Mouse (Mus musculus) C2C12 (cell line): Measurements from ENCODE around the gene Abhd10. TPM values are rescaled to one million over a fixed set of nuclear protein-coding genes. Genes with fewer than 3 reads are reported as not detected.

ENCODE experiments used
- H3K27me3 ChIP-seq: one replicate; pipeline ENCODE4 v1.6.1; 2011; ENCODE audit not compliant: control insufficient read depth, insufficient read depth, insufficient read length
- H3K36me3 ChIP-seq: one replicate; pipeline ENCODE4 v1.6.1; 2011; ENCODE audit not compliant: control insufficient read depth, insufficient read depth
- H3K4me3 ChIP-seq: one replicate; pipeline ENCODE4 v1.5.1; 2011; ENCODE audit warnings: mild to moderate bottlenecking, control low read depth; ENCODE audit not compliant: poor library complexity, insufficient read depth, severe bottlenecking
- H3K79me2 ChIP-seq: one replicate; pipeline ENCODE4 v1.6.1; 2011; ENCODE audit not compliant: control insufficient read depth, insufficient read depth
- H3K79me3 ChIP-seq: one replicate; pipeline ENCODE4 v1.6.1; 2011; ENCODE audit warnings: low read depth, control low read depth
- H3ac ChIP-seq: one replicate; pipeline ENCODE3; 2011; ENCODE audit warnings: low read depth; ENCODE audit not compliant: control insufficient read depth, insufficient read length
- CEBPB ChIP-seq: IDR thresholded peaks from one replicate; pipeline ENCODE4 v1.6.1; 2011; ENCODE audit warnings: low read depth, mild to moderate bottlenecking, control low read depth, moderate library complexity
- CTCF ChIP-seq: IDR thresholded peaks from one replicate; pipeline ENCODE4 v1.5.1; 2011; ENCODE audit not compliant: control insufficient read depth, insufficient read depth, insufficient read length
- FOSL1 ChIP-seq: IDR thresholded peaks from one replicate; pipeline ENCODE4 v1.8.0; 2011; ENCODE audit warnings: mild to moderate bottlenecking, low read length; ENCODE audit not compliant: poor library complexity, insufficient read depth, severe bottlenecking
- MAX ChIP-seq: IDR thresholded peaks from one replicate; pipeline ENCODE4 v1.6.1; 2011; ENCODE audit warnings: mild to moderate bottlenecking, control low read depth
- MYOD1 ChIP-seq: IDR thresholded peaks from one replicate; pipeline ENCODE4 v1.6.1; 2011; ENCODE audit warnings: low read depth; ENCODE audit not compliant: control insufficient read depth, insufficient read length
- MYOG ChIP-seq: IDR thresholded peaks from one replicate; pipeline ENCODE4 v1.6.1; 2011; ENCODE audit not compliant: control insufficient read depth, insufficient read length; ENCODE audit errors: extremely low read depth
- USF1 ChIP-seq: IDR thresholded peaks from one replicate; pipeline ENCODE4 v1.6.1; 2011; ENCODE audit warnings: low read depth, mild to moderate bottlenecking, control low read depth, moderate library complexity
- polyA plus RNA-seq: library from polyadenylated mRNA; unstranded; fragments of >200 nt; fragmentation: generic; extraction: Trizol; gene quantifications from one replicate; pipeline ENCODE4 v1.2.1, GENCODE M21; 2012; ENCODE audit warnings: missing spikeins

Gene Abhd10
- polyA plus RNA-seq, 1 experiment, result 7.6 TPM

DNA sequence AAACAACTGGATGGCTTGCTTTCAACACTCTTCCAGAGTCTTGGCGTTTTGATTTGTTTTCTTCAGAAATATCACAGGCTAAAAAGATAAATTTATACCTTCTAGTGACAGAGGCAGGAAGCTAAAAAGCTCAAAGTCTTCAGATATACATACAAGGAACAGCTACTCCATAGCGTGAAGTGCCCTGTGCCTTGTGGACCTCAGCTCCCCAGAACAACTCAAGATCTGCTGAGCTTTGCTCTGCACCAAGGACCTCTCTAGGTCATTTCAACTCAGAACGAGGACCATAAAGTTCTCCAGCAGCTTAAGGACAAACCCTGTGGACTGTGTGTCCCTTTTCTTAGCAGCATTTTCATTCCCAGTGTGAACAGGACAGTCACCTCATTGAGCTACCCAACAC is 22.3 kb upstream of the Abhd10 start:
- no peak overlapping the region for H3K4me3 ChIP-seq
- TF ChIP-seq MYOG, result no peak
- no peak for TF ChIP-seq CEBPB
- TF ChIP-seq USF1, result no peak
- TF ChIP-seq CTCF, result no peak
- TF ChIP-seq MYOD1, result no peak
- no peak for TF ChIP-seq MAX
- no peak for TF ChIP-seq FOSL1
- H3K27me3 ChIP-seq, result no peaks in the 10 kb centered on the region
- H3K79me2 ChIP-seq, result no peaks in the 10 kb centered on the region
- H3ac ChIP-seq, result no peak overlapping the region
- peaks cover 84% of the 10 kb centered on the region for H3K36me3 ChIP-seq
- no peaks in the 10 kb centered on the region for H3K79me3 ChIP-seq

- H3ac ChIP-seq, result no peak overlapping the region
- no peak overlapping the region for H3K4me3 ChIP-seq
- H3K27me3 ChIP-seq, result no peaks in the 10 kb centered on the region
- no peaks in the 10 kb centered on the region for H3K79me2 ChIP-seq
- no peak for TF ChIP-seq FOSL1
- no peaks in the 10 kb centered on the region for H3K79me3 ChIP-seq
- H3K36me3 ChIP-seq, result peaks cover 79% of the 10 kb centered on the region
These were observed 20.2 kb upstream of the Abhd10 start for GRCm38 (mm10) chr16:45762859-45763505.

DNA sequence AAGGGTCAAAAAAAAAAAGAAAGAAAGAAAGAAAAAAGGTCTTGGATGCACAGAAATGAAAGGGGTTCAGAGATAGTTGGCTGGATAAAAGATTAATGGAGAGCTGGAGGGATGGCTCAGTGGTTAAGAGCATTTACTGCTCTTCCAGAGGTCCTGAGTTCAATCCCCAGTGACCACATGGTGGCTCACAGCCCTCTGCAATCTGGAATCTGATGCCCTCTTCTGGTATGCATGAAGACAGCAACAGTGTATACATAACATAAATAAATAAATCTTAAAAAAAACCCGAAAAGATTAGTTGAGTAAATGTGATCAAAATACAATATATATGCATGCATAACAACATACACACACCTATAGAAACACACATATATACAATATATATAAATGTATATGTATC is 18.7 kb upstream of the Abhd10 start:
- Histone ChIP-seq H3ac (no peak overlapping the region), H3K27me3 (no peaks in the 10 kb centered on the region), H3K79me2 (no peaks in the 10 kb centered on the region), H3K4me3 (no peak overlapping the region), H3K79me3 (no peaks in the 10 kb centered on the region), H3K36me3 (peaks cover 81% of the 10 kb centered on the region)
- TF ChIP-seq CEBPB, result no peak
- TF ChIP-seq CTCF, result peak; percentile 7

- no peaks in the 10 kb centered on the region for H3K79me3 ChIP-seq
- H3K27me3 ChIP-seq, result no peaks in the 10 kb centered on the region
- TF ChIP-seq USF1 (no peak), MAX (no peak), CEBPB (no peak), MYOD1 (no peak), MYOG (no peak), FOSL1 (no peak), CTCF (no peak)
- H3ac ChIP-seq, result no peak overlapping the region
- no peak overlapping the region for H3K4me3 ChIP-seq
- H3K36me3 ChIP-seq, result peaks cover 60% of the 10 kb centered on the region
- H3K79me2 ChIP-seq, result no peaks in the 10 kb centered on the region
These were observed 16.0 kb upstream of the Abhd10 start for GRCm38 (mm10) chr16:45758726-45759269.

DNA sequence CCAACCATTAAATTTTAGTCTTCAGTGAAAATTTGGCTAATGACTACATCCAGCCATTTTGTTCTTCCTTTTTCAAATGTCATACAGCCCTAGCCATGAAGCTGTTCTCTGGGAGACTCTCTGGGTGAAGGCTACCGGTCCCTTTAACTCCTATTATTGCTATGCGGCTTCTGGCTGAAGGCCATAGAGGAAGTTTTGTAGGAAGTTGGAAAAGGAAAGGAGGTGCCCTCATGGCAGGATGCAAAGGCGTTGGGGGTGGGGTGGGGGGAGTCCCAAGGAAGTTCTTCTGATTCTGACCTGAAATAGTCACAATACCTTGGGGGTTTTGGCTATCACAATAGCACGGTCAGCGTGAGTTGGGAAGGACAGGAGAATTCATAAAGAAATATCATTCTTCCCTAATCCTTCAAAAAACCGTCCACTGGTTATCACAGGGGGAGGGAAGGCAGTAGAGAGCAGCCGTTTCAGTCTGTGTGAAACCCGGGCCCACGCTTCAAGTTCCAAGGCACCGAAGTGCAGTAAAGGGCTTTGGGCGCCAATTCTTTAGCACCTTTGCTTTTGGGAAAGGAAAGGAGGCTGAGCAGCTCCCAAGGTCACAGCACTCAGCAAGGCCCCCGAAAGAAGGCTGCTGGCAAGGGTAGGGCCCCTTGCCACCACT is 14.8 kb upstream of the Abhd10 start:
- TF ChIP-seq CTCF, result no peak
- no peak for TF ChIP-seq MYOD1
- no peak for TF ChIP-seq MAX
- TF ChIP-seq CEBPB, result no peak
- no peak for TF ChIP-seq USF1
- TF ChIP-seq MYOG, result no peak
- no peak for TF ChIP-seq FOSL1
- Histone ChIP-seq H3K27me3 (no peaks in the 10 kb centered on the region), H3K4me3 (no peak overlapping the region), H3ac (no peak overlapping the region), H3K79me3 (no peaks in the 10 kb centered on the region), H3K79me2 (no peaks in the 10 kb centered on the region), H3K36me3 (peaks cover 53% of the 10 kb centered on the region)

GRCm38 (mm10) chr16:45756855-45757254 is 14.1 kb upstream of the Abhd10 start:
- TF ChIP-seq MAX, result no peak
- H3K36me3 ChIP-seq, result peaks cover 55% of the 10 kb centered on the region
- H3ac ChIP-seq, result no peak overlapping the region
- no peak overlapping the region for H3K4me3 ChIP-seq
- H3K79me3 ChIP-seq, result no peaks in the 10 kb centered on the region
- H3K79me2 ChIP-seq, result no peaks in the 10 kb centered on the region
- H3K27me3 ChIP-seq, result no peaks in the 10 kb centered on the region
